Mouse (Mus musculus) midbrain, embryonic 10.5 days (tissue): Measurements from ENCODE around the gene Hectd3. TPM values are rescaled to one million over a fixed set of nuclear protein-coding genes. Genes with fewer than 3 reads are reported as not detected.

Source experiments
- DNase-seq: peaks from one replicate; pipeline ENCODE4 v3.0.0-alpha.2; 2017; ENCODE audit warnings: low spot score
- H3K27ac ChIP-seq: fragments of 300-500 bp; sonication (generic); replicated peaks from 2 replicates; pipeline ENCODE4 v1.5.1; 2016; ENCODE audit warnings: mild to moderate bottlenecking
- H3K27me3 ChIP-seq: fragments of 300-500 bp; sonication (generic); 2 replicates; pipeline ENCODE4 v1.6.1; 2016; ENCODE audit warnings: low read depth, mild to moderate bottlenecking; ENCODE audit not compliant: poor library complexity, severe bottlenecking
- H3K36me3 ChIP-seq: fragments of 300-500 bp; sonication (generic); 2 replicates; pipeline ENCODE4 v1.6.1; 2016; ENCODE audit warnings: mild to moderate bottlenecking, moderate library complexity
- H3K4me1 ChIP-seq: fragments of 300-500 bp; sonication (generic); 2 replicates; pipeline ENCODE4 v1.6.1; 2016
- H3K4me3 ChIP-seq: fragments of 300-500 bp; sonication (generic); 2 replicates; pipeline ENCODE4 v1.5.1; 2016; ENCODE audit warnings: mild to moderate bottlenecking, moderate library complexity
- H3K9me3 ChIP-seq: fragments of 300-500 bp; sonication (generic); replicated peaks from 2 replicates; pipeline ENCODE4 v1.6.1; 2016; ENCODE audit warnings: mild to moderate bottlenecking
- WGBS: fragments of 180-500 bp; shearing (Covaris S2); methylation state at CpG from one replicate; pipeline ENCODE4 v1.1.7; 2016; 5-methylcytosine and 5-hydroxymethylcytosine counted together
- polyA plus RNA-seq: library from polyadenylated mRNA; unstranded; fragments of >200 nt; fragmentation: Nextera tagmentation; extraction: Ambion mirVana; gene quantifications from 2 replicates; pipeline ENCODE4 v1.2.1, GENCODE M21; 2016

Hectd3 gene
- polyA plus RNA-seq, result 9.7 and 11.9 TPM in 2 replicates

- Histone ChIP-seq H3K4me3 (peak within 1 kb of the TSS; percentile 93), H3K4me1 (peaks cover 33% of the 10 kb centered on the region), H3K9me3 (no peaks in the 10 kb centered on the region), H3K27ac (peak within 1 kb of the TSS; percentile 81), H3K36me3 (peaks cover 31% of the 10 kb centered on the region), H3K27me3 (peaks cover 12% of the 10 kb centered on the region)
- DNase-seq, result peak; percentile 77
- under 1% methylated on average over 58 of the region's 58 CpGs for WGBS
These were observed at the start of gene Hectd3 for GRCm38 (mm10) chr4:116995131-116995797. Gene Hectd3 (plus strand): TSS chr4:116995317.

GRCm38 (mm10) chr4:116951642-116952041, 43.5 kb upstream of the Hectd3 start:
- 73% methylated on average over 1 of the region's 1 CpGs for WGBS
- H3K27ac ChIP-seq, result no peak overlapping the region

GRCm38 (mm10) chr4:116954951-116955350, 40.2 kb upstream of the Hectd3 start:
- no peaks in the 10 kb centered on the region for H3K9me3 ChIP-seq
- H3K27me3 ChIP-seq, result no peaks in the 10 kb centered on the region
- 94% methylated on average over 7 of the region's 7 CpGs for WGBS
- DNase-seq, result no peak
- no peak overlapping the region for H3K4me3 ChIP-seq
- H3K4me1 ChIP-seq, result no peaks in the 10 kb centered on the region
- H3K27ac ChIP-seq, result no peak overlapping the region
- peaks cover 28% of the 10 kb centered on the region for H3K36me3 ChIP-seq

More at GRCm38 (mm10) chr4:116951642-116952041, 43.5 kb upstream of the Hectd3 start:
- DNase-seq, result no peak
- Histone ChIP-seq H3K4me1 (no peaks in the 10 kb centered on the region), H3K27me3 (no peaks in the 10 kb centered on the region), H3K36me3 (peaks cover 16% of the 10 kb centered on the region), H3K4me3 (no peak overlapping the region), H3K9me3 (no peaks in the 10 kb centered on the region)

GRCm38 (mm10) chr4:116976503-116976902, 18.6 kb upstream of the Hectd3 start:
- 82% methylated on average over 2 of the region's 2 CpGs for WGBS
- H3K27me3 ChIP-seq, result no peaks in the 10 kb centered on the region
- H3K9me3 ChIP-seq, result no peaks in the 10 kb centered on the region
- H3K36me3 ChIP-seq, result peaks cover 84% of the 10 kb centered on the region
- no peak overlapping the region for H3K27ac ChIP-seq
- DNase-seq, result no peak
- H3K4me1 ChIP-seq, result no peaks in the 10 kb centered on the region
- H3K4me3 ChIP-seq, result no peak overlapping the region

DNA sequence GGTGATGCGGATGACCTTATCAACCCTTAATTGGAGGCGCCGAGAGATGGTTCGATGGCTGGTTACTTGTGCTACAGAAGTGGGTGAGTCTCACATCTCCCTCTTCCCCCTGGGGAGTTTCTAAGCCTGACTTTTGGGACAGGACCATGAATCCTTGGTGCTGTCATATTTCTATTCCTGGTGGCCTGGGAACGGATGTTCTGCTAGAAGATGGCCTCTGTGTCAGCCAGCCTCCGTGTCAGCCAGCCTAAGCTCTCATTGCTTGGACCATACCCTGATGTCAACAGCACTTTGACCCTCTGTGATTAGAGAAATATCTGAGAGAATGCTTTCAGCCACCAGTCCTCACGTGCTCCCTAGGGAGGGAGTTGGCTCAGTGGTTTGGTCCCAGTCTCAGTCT, 9.4 kb upstream of the Hectd3 start:
- H3K4me3 ChIP-seq, result no peak overlapping the region

DNA sequence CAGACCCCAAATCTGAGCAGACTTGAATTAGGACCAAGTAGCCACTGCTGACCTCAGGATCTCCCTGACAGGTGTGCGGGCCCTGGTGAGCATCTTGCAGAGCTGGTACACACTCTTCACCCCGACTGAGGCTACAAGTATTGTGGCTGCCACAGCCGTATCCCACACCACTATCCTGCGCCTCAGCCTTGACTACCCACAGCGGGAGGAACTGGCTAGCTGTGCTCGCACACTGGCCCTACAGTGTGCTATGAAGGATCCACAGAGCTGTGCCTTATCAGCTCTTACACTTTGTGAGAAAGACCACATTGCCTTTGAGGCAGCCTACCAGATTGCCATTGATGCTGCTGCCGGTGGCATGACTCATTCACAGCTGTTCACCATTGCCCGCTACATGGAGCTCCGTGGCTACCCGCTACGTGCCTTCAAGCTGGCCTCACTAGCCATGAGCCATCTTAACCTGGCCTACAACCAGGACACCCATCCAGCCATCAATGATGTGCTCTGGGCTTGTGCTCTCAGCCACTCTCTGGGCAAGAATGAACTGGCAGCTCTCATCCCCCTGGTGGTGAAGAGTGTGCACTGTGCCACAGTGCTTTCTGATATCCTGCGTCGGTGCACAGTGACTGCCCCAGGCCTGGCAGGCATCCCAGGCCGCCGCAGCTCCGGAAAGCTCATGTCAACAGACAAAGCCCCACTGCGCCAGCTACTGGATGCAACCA, 8.6 kb upstream of the Hectd3 start:
- Histone ChIP-seq H3K9me3 (no peaks in the 10 kb centered on the region), H3K4me3 (no peak overlapping the region), H3K4me1 (no peaks in the 10 kb centered on the region), H3K27ac (no peak overlapping the region), H3K27me3 (no peaks in the 10 kb centered on the region), H3K36me3 (peaks cover 77% of the 10 kb centered on the region)
- DNase-seq, result peak; percentile 61
- 71% methylated on average over 17 of the region's 17 CpGs for WGBS

More for the DNA sequence above, 9.4 kb upstream of the Hectd3 start:
- Histone ChIP-seq H3K27ac (no peak overlapping the region), H3K9me3 (no peaks in the 10 kb centered on the region), H3K4me1 (no peaks in the 10 kb centered on the region), H3K36me3 (peaks cover 80% of the 10 kb centered on the region), H3K27me3 (no peaks in the 10 kb centered on the region)
- DNase-seq, result no peak
- WGBS, result 95% methylated on average over 7 of the region's 7 CpGs

DNA sequence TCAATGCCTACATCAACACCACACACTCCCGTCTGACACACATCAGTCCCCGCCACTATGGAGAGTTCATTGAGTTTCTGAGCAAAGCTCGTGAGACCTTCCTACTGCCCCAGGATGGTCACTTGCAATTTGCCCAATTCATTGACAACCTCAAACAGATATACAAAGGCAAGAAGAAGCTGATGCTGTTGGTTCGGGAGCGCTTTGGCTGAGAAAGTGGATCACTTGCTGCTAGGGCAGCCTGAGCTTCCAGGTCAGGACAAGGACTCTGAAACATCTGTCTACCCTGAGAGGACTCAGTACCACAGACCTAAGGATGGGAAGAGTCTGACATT, 8.0 kb upstream of the Hectd3 start:
- Histone ChIP-seq H3K4me3 (no peak overlapping the region), H3K27me3 (no peaks in the 10 kb centered on the region), H3K4me1 (no peaks in the 10 kb centered on the region), H3K27ac (no peak overlapping the region), H3K36me3 (peaks cover 75% of the 10 kb centered on the region), H3K9me3 (no peaks in the 10 kb centered on the region)
- WGBS, result 83% methylated on average over 5 of the region's 5 CpGs
- no peak for DNase-seq

DNA sequence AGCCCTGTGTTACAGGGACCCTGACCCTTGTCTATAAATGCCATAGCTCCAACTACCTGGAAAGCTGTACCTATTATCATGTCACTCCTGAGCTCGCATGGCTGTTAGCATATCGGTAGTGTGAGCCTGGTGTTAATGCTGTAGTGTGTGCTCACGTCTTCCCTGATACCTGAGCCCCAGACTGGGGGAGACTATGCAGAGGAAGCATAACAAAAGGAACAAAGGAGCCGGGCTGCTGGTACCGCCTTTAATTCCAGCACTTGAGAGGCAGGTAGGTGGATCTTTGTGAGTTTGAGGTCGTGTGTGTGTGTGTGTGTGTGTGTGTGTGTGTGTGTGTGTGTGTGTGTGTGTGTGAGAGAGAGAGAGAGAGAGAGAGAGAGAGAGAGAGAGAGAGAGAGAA, 5.4 kb upstream of the Hectd3 start:
- Histone ChIP-seq H3K4me3 (no peak overlapping the region), H3K36me3 (peaks cover 64% of the 10 kb centered on the region), H3K9me3 (no peaks in the 10 kb centered on the region), H3K27ac (no peak overlapping the region), H3K4me1 (peaks cover 14% of the 10 kb centered on the region), H3K27me3 (no peaks in the 10 kb centered on the region)
- WGBS, result 72% methylated on average over 6 of the region's 6 CpGs
- no peak for DNase-seq

GRCm38 (mm10) chr4:116991366-116991765, 3.8 kb upstream of the Hectd3 start:
- Histone ChIP-seq H3K4me1 (peaks cover 30% of the 10 kb centered on the region), H3K9me3 (no peaks in the 10 kb centered on the region), H3K27ac (no peak overlapping the region), H3K27me3 (peaks cover 4% of the 10 kb centered on the region), H3K4me3 (no peak overlapping the region), H3K36me3 (peaks cover 48% of the 10 kb centered on the region)
- peak; percentile 75 for DNase-seq
- 14% methylated on average over 7 of the region's 7 CpGs for WGBS

DNA sequence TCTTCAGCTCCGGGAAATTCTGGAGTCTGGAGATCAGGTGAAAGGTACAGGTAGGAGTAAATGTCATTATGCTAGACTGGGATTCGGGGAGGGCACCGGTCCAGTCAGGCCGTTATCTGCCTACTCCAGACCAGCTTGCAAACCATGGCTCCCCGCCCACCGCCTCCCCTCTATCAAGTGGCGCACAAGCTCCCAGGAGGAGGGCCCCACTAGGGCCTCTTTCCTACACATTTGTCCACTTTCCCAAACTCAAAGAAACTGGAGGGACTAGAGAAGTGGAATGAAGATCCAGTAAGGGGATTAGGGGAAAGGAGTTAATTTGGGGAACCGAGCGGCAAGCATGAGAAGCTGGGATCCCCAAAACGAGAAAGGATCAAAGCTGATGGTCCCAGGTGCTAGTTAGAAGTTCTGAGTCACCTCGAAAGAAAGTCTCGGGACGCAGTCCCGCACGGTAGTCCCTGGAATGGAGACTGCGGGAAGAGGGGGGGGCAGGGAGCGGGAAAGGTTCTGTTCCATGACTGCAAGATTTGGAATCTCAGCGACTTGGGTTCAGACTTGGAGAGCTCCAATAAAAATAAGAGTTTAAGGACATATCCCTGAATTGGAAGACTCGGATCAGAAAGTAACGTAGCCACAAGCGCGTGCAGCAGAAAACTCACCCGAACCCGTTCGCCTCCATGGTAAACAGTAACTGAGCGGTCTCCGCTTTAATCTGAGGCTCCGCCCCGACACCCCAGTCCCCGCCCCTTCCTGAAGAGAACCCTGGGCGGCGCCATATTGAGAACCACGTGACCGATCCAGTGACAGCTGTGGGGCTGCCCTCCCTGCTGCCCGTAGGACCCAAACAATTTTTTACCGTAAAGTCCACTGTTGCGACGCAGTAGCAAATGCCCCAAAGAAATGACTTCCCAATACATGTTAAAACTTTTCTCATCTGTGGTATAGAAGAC, 1.2 kb upstream of the Hectd3 start, which contains the start of gene Urod:
Gene Urod, minus strand, starts transcription at position 742 of the 950 bp plus-strand sequence.
- no peaks in the 10 kb centered on the region for H3K9me3 ChIP-seq
- peak; percentile 93 for DNase-seq
- peak within 1 kb of the TSS; percentile 93 for H3K4me3 ChIP-seq
- peaks cover 31% of the 10 kb centered on the region for H3K36me3 ChIP-seq
- H3K4me1 ChIP-seq, result peaks cover 33% of the 10 kb centered on the region
- 1% methylated on average over 38 of the region's 38 CpGs for WGBS
- H3K27me3 ChIP-seq, result peaks cover 12% of the 10 kb centered on the region
- peak within 1 kb of the TSS; percentile 81 for H3K27ac ChIP-seq

GRCm38 (mm10) chr4:116995798-116996135, 650 bp downstream of the Hectd3 start:
- Histone ChIP-seq H3K4me3 (peak overlapping the region; percentile 93), H3K27ac (peak overlapping the region; percentile 81), H3K27me3 (peaks cover 12% of the 10 kb centered on the region), H3K36me3 (peaks cover 28% of the 10 kb centered on the region), H3K4me1 (peaks cover 33% of the 10 kb centered on the region), H3K9me3 (no peaks in the 10 kb centered on the region)
- peak; percentile 50 for DNase-seq
- WGBS, result under 1% methylated on average over 16 of the region's 16 CpGs

DNA sequence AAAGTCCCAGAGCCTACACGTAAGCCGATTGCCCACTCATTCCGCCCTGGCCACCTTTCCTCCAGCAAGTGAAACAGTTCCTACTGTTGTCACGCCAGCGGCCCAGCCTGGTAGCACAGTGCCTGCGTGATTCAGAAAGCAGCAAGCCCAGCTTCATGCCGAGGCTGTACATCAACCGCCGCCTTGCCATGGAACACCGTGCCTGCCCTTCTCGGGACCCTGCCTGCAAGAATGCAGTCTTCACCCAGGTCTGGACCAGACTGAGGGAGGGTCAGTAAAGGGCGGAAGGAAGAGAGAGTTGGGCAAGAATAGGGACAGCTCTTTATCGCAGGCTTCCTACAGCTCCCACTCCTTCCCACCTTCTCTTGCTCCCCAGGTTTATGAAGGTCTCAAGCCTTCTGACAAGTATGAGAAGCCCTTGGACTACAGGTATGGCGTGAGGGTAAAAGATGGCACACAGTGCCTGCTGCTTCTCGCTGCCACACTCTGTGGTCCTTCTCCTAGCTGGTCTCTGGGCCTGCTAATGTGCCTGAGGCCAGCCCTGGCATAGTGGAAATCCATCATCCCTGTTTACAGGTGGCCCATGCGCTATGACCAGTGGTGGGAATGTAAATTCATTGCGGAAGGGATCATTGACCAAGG, 4.5 kb downstream of the Hectd3 start:
- Histone ChIP-seq H3K27me3 (peaks cover 27% of the 10 kb centered on the region), H3K27ac (no peak overlapping the region), H3K4me3 (no peak overlapping the region), H3K9me3 (no peaks in the 10 kb centered on the region), H3K4me1 (peaks cover 30% of the 10 kb centered on the region), H3K36me3 (peaks cover 29% of the 10 kb centered on the region)
- no peak for DNase-seq
- WGBS, result 95% methylated on average over 17 of the region's 17 CpGs
